Mouse (Mus musculus) MEL (cell line): ENCODE data around the gene Dnhd1. TPM values are rescaled to one million over a fixed set of nuclear protein-coding genes. Genes with fewer than 3 reads are reported as not detected.

Source experiments
- DNase-seq: peaks from one replicate; pipeline ENCODE4 v3.0.0; 2011; ENCODE audit warnings: low read depth, low spot score
- H3K27ac ChIP-seq: 2 replicates; pipeline ENCODE4 v1.5.1; 2012; ENCODE audit warnings: low read depth, mild to moderate bottlenecking, control low read depth, low read length, moderate library complexity; ENCODE audit not compliant: control insufficient read depth
- H3K27me3 ChIP-seq, 2 experiments: fragments of 150-350 bp in 1 of 2; sonication (generic) in 1 of 2; 2 replicates each; pipeline ENCODE4 v1.6.1; 2012; ENCODE audit warnings: low read length in 2 of 2, mild to moderate bottlenecking in 2 of 2, improper control_type of control experiment in 1 of 2, moderate library complexity in 1 of 2; ENCODE audit not compliant: insufficient read depth in 2 of 2, control insufficient read depth in 1 of 2
- H3K36me3 ChIP-seq, 2 experiments: 2 replicates each; pipeline ENCODE4 v1.6.1; 2012 to 2014; ENCODE audit warnings: low read length in 2 of 2, improper control_type of control experiment in 1 of 2, inconsistent platforms in 1 of 2, mild to moderate bottlenecking in 1 of 2; ENCODE audit not compliant: insufficient read depth in 2 of 2, control insufficient read depth in 1 of 2
- H3K4me1 ChIP-seq, 2 experiments: fragments of 150-350 bp in 1 of 2; sonication (generic) in 1 of 2; 2 replicates each; pipeline ENCODE4 v1.6.1; 2012; ENCODE audit warnings: low read length in 2 of 2, improper control_type of control experiment in 1 of 2, mild to moderate bottlenecking in 1 of 2; ENCODE audit not compliant: insufficient read depth in 2 of 2, control insufficient read depth in 1 of 2
- H3K4me3 ChIP-seq, 2 experiments: fragments of 150-350 bp in 1 of 2; sonication (generic) in 1 of 2; 2 replicates each; pipeline ENCODE4 v1.5.1; 2012; ENCODE audit warnings: low read depth in 2 of 2, low read length in 2 of 2, mild to moderate bottlenecking in 2 of 2, moderate library complexity in 2 of 2, control low read depth in 1 of 2, improper control_type of control experiment in 1 of 2; ENCODE audit not compliant: control insufficient read depth in 1 of 2, insufficient read depth in 1 of 2
- H3K79me2 ChIP-seq: 2 replicates; pipeline ENCODE4 v1.6.1; 2012; ENCODE audit warnings: mild to moderate bottlenecking, low read length, moderate library complexity; ENCODE audit not compliant: control insufficient read depth, poor library complexity, insufficient read depth
- H3K9ac ChIP-seq: 2 replicates; pipeline ENCODE4 v1.6.1; 2012; ENCODE audit warnings: low read depth, mild to moderate bottlenecking, control low read depth, low read length, moderate library complexity; ENCODE audit not compliant: control insufficient read depth, poor library complexity, severe bottlenecking
- H3K9me3 ChIP-seq: fragments of 150-350 bp; sonication (generic); replicated peaks from 2 replicates; pipeline ENCODE4 v1.6.1; 2012; ENCODE audit warnings: mild to moderate bottlenecking, low read length, improper control_type of control experiment, moderate library complexity; ENCODE audit not compliant: insufficient read depth
- BHLHE40 ChIP-seq: IDR thresholded peaks from 2 replicates; pipeline ENCODE4 v1.6.1; 2012; ENCODE audit warnings: low read depth, mild to moderate bottlenecking, inconsistent platforms, low read length, improper control_type of control experiment, borderline replicate concordance
- E2F4 ChIP-seq: IDR thresholded peaks from 2 replicates; pipeline ENCODE4 v1.6.1; 2011; ENCODE audit warnings: low read depth, low read length, improper control_type of control experiment, borderline replicate concordance
- EP300 ChIP-seq, 2 experiments: IDR thresholded peaks; 2 replicates each; pipeline ENCODE4 v1.6.1; 2011; ENCODE audit warnings: improper control_type of control experiment in 2 of 2, low read length in 2 of 2, low read depth in 1 of 2, mild to moderate bottlenecking in 1 of 2
- GABPA ChIP-seq: IDR thresholded peaks from 2 replicates; pipeline ENCODE4 v1.6.1; 2012; ENCODE audit warnings: low read depth, mild to moderate bottlenecking, inconsistent platforms, low read length, improper control_type of control experiment, moderate library complexity
- HCFC1 ChIP-seq: IDR thresholded peaks from 2 replicates; pipeline ENCODE4 v1.6.1; 2012; ENCODE audit warnings: low read depth, mild to moderate bottlenecking, inconsistent platforms, low read length, improper control_type of control experiment, moderate library complexity
- JUND ChIP-seq: IDR thresholded peaks from 2 replicates; pipeline ENCODE4 v1.6.1; 2011; ENCODE audit warnings: low read depth, mild to moderate bottlenecking, improper control_type of control experiment, low read length
- MAX ChIP-seq: IDR thresholded peaks from 2 replicates; pipeline ENCODE4 v1.6.1; 2011; ENCODE audit warnings: low read length, improper control_type of control experiment
- MAZ ChIP-seq: IDR thresholded peaks from 2 replicates; pipeline ENCODE4 v1.6.1; 2012; ENCODE audit warnings: low read depth, mild to moderate bottlenecking, inconsistent platforms, low read length, improper control_type of control experiment
- MEF2A ChIP-seq: IDR thresholded peaks from 2 replicates; pipeline ENCODE4 v1.6.1; 2014; ENCODE audit warnings: low read depth, mild to moderate bottlenecking, inconsistent platforms, low read length, improper control_type of control experiment; ENCODE audit not compliant: poor library complexity, insufficient replicate concordance, severe bottlenecking; ENCODE audit errors: extremely low read depth
- MYB ChIP-seq: IDR thresholded peaks from 2 replicates; pipeline ENCODE4 v1.6.1; 2011; ENCODE audit warnings: mild to moderate bottlenecking, low read depth, low read length, improper control_type of control experiment
- MYC ChIP-seq: IDR thresholded peaks from 2 replicates; pipeline ENCODE4 v1.6.1; 2011; ENCODE audit warnings: low read depth, mild to moderate bottlenecking, low read length, improper control_type of control experiment, moderate library complexity
- POLR2AphosphoS2 ChIP-seq: IDR thresholded peaks from 2 replicates; pipeline ENCODE4 v1.6.1; 2011; ENCODE audit warnings: low read length, improper control_type of control experiment
- POLR2AphosphoS5 ChIP-seq: IDR thresholded peaks from 2 replicates; pipeline ENCODE4 v1.6.1; 2012; ENCODE audit warnings: low read depth, borderline replicate concordance, mild to moderate bottlenecking, inconsistent platforms, low read length, moderate library complexity, mixed read lengths
- RAD21 ChIP-seq: IDR thresholded peaks from 2 replicates; pipeline ENCODE4 v1.6.1; 2011; ENCODE audit warnings: mild to moderate bottlenecking, low read depth, low read length, improper control_type of control experiment
- RCOR1 ChIP-seq: IDR thresholded peaks from 2 replicates; pipeline ENCODE4 v1.6.1; 2012; ENCODE audit warnings: low read depth, mild to moderate bottlenecking, inconsistent platforms, low read length, improper control_type of control experiment
- SIN3A ChIP-seq: IDR thresholded peaks from 2 replicates; pipeline ENCODE4 v1.6.1; 2012; ENCODE audit warnings: low read length, improper control_type of control experiment, inconsistent platforms
- SMC3 ChIP-seq: IDR thresholded peaks from 2 replicates; pipeline ENCODE4 v1.6.1; 2011; ENCODE audit warnings: low read depth, low read length, improper control_type of control experiment
- TAL1 ChIP-seq: IDR thresholded peaks from 2 replicates; pipeline ENCODE4 v1.6.1; 2012; ENCODE audit warnings: mild to moderate bottlenecking, inconsistent platforms, low read length, moderate library complexity, mixed read lengths
- TBP ChIP-seq: IDR thresholded peaks from 2 replicates; pipeline ENCODE4 v1.8.0; 2011; ENCODE audit warnings: low read depth, low read length, improper control_type of control experiment
- USF2 ChIP-seq, 2 experiments: IDR thresholded peaks; 2 replicates each; pipeline ENCODE4 v1.6.1; 2011 to 2012; ENCODE audit warnings: improper control_type of control experiment in 2 of 2, low read length in 2 of 2, borderline replicate concordance in 1 of 2, inconsistent platforms in 1 of 2, low read depth in 1 of 2, mild to moderate bottlenecking in 1 of 2; ENCODE audit not compliant: insufficient read depth in 1 of 2
- ZC3H11A ChIP-seq: IDR thresholded peaks from 2 replicates; pipeline ENCODE4 v1.6.1; 2012; ENCODE audit warnings: low read depth, mild to moderate bottlenecking, inconsistent platforms, low read length, improper control_type of control experiment
- ZKSCAN1 ChIP-seq: IDR thresholded peaks from 2 replicates; pipeline ENCODE4 v1.6.1; 2012; ENCODE audit warnings: low read depth, mild to moderate bottlenecking, inconsistent platforms, low read length, improper control_type of control experiment, moderate library complexity
- ZMIZ1 ChIP-seq: IDR thresholded peaks from 2 replicates; pipeline ENCODE4 v1.6.1; 2012; ENCODE audit warnings: low read depth, mild to moderate bottlenecking, inconsistent platforms, low read length, improper control_type of control experiment, moderate library complexity
- ZNF384 ChIP-seq: IDR thresholded peaks from 2 replicates; pipeline ENCODE4 v1.6.1; 2012; ENCODE audit warnings: low read depth, mild to moderate bottlenecking, inconsistent platforms, low read length, improper control_type of control experiment
- polyA plus RNA-seq, 2 experiments: library from polyadenylated mRNA; stranded (reverse) in 1 of 2; unstranded in 1 of 2; fragments of >175 nt in 1 of 2; fragments of >200 nt in 1 of 2; gene quantifications; 2 replicates each; pipeline versions ENCODE4 v1.2.1 to v1.2.4; 2012; ENCODE audit warnings: low replicate concordance in 2 of 2, low read depth in 1 of 2; ENCODE audit not compliant: insufficient read length in 2 of 2, insufficient read depth in 1 of 2, missing spikeins in 1 of 2
- total RNA-seq: library from RNA; depleted of rRNA; stranded (reverse); fragments of 300-350 nt; gene quantifications from 2 replicates; pipeline ENCODE4 v1.2.3, GENCODE M21; 2012

The Dnhd1 gene
- total and polyA plus RNA-seq, 3 experiments: 1.7 to 2.6 TPM; not detected in 1

DNA sequence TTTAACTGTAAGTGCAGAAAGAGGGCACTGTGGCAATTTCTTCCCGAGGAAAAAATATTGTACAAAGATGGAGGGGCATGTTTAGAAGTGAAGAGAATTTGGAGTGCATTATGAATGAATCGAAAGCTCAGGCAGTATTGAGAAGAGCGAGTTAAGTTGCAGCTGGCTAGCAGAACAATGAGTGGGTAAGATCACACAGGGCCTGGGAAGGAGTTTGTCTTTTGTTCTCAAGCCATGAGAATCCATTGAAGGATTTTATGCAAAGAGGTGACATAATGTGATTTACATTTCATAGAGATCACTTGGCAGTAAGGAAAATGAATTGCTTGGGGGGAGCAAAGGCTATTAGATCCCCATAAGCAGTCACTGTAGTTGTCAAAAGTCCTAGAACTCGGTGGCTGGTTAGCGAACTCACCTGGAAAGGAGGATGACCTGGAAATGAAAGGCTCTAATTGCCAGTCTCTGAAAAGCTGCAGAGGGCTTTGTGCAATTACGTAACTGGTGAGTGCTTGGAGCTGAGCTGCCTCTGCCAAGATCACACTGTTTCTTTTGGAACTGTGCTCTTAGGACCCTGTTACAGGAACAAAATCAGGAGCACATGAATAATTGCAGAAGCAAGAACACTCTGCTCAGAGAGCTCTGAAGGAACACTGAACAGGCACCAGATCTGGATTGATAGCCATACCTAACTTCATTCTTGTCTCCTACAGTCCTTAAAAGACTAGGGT, 78.2 kb downstream of the Dnhd1 start:
- no peak for TF ChIP-seq MAX
- no peak for TF ChIP-seq RAD21
- no peak for TF ChIP-seq MEF2A
- no peak for TF ChIP-seq POLR2AphosphoS2
- no peak for TF ChIP-seq USF2 (IDR thresholded peaks at IDR 0.05; ENCODE audit: borderline replicate concordance in 1 of 2, insufficient read depth in 1 of 2, low read depth in 1 of 2, low read length in 2 of 2)
- no peak overlapping the region for H3K9ac ChIP-seq
- no peaks in the 10 kb centered on the region for H3K9me3 ChIP-seq
- H3K4me3 ChIP-seq: no peak overlapping the region
- no peak for DNase-seq
- H3K4me1 ChIP-seq: peaks cover 0 to 6% of the 10 kb centered on the region in 2 experiments; a peak in 3 of 4 replicates
- H3K36me3 ChIP-seq: peaks cover 8 to 11% of the 10 kb centered on the region in 2 experiments
- peaks cover 4% of the 10 kb centered on the region for H3K79me2 ChIP-seq
- H3K27me3 ChIP-seq: no peaks in the 10 kb centered on the region
- no peak overlapping the region for H3K27ac ChIP-seq

GRCm38 (mm10) chr7:105733836-105734235, 83.2 kb downstream of the Dnhd1 start:
- H3K9ac ChIP-seq: no peak overlapping the region
- no peak for DNase-seq
- H3K27me3 ChIP-seq: no peaks in the 10 kb centered on the region
- peaks cover 9 to 11% of the 10 kb centered on the region in 2 experiments for H3K4me1 ChIP-seq
- H3K79me2 ChIP-seq: peaks cover 36% of the 10 kb centered on the region
- H3K27ac ChIP-seq: no peak overlapping the region
- H3K9me3 ChIP-seq: no peaks in the 10 kb centered on the region
- H3K36me3 ChIP-seq: peaks cover 8 to 17% of the 10 kb centered on the region in 2 experiments
- TF ChIP-seq EP300 (IDR thresholded peaks at IDR 0.05; ENCODE audit: low read depth in 1 of 2, low read length in 2 of 2): no peak
- no peak for TF ChIP-seq GABPA
- TF ChIP-seq JUND: no peak
- no peak for TF ChIP-seq ZKSCAN1
- no peak for TF ChIP-seq SIN3A
- TF ChIP-seq MAX: no peak
- TF ChIP-seq POLR2AphosphoS2: no peak
- TF ChIP-seq POLR2AphosphoS5: no peak
- TF ChIP-seq E2F4: no peak
- TF ChIP-seq TBP: no peak
- no peak overlapping the region for H3K4me3 ChIP-seq

- Histone ChIP-seq H3K4me1 (peaks cover 14 to 18% of the 10 kb centered on the region in 2 experiments), H3K79me2 (peaks cover 37% of the 10 kb centered on the region), H3K9ac (peak overlapping the region; percentile 96), H3K27ac (no peak overlapping the region), H3K4me3 (no peak overlapping the region; a peak in 1 of 4 replicates), H3K9me3 (no peaks in the 10 kb centered on the region), H3K36me3 (peaks cover 8 to 21% of the 10 kb centered on the region in 2 experiments)
- TF ChIP-seq GABPA (no peak), SMC3 (no peak), BHLHE40 (no peak), MYC (no peak), MAZ (no peak), ZMIZ1 (no peak), RCOR1 (no peak), MYB (no peak), TAL1 (no peak), HCFC1 (no peak), ZKSCAN1 (no peak), MEF2A (no peak), ZNF384 (no peak), RAD21 (no peak), MAX (no peak), ZC3H11A (no peak)
- TF ChIP-seq, all 39 proteins: peak for 0
- no peak for DNase-seq
- no peaks in the 10 kb centered on the region for H3K27me3 ChIP-seq
Measured at GRCm38 (mm10) chr7:105734826-105735225, 84.2 kb downstream of the Dnhd1 start.
